Mouse (Mus musculus) T-cell, adult 2 months (primary cell): Measurements from ENCODE around the gene Slc35d2.

Experiments used
- DNase-seq: peaks from one replicate; pipeline ENCODE4 v3.0.0; 2022; ENCODE audit warnings: low spot score

Slc35d2 gene

DNA sequence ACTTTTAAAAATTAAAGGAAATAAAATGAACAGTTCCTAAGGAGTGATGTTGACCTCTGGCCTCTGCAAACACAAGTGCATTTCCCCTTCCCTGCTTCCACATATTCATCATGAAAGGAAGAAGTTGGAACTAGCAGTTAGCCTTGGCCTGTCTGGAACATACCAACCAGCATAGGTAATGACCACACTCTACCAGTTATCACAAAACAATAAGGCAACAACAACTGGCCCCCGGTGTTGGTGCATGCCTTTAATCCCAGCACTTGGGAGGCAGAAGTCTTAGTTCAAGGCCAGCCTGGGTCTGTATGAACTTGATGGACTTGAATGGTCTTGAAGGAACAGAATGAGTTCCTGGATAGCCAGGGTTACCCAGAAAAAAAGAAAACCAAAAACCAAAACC, 18.7 kb downstream of the Slc35d2 start:
- no peak for DNase-seq

GRCm38 (mm10) chr13:64108381-64108850, 20.8 kb downstream of the Slc35d2 start:
- DNase-seq = no peak

DNA sequence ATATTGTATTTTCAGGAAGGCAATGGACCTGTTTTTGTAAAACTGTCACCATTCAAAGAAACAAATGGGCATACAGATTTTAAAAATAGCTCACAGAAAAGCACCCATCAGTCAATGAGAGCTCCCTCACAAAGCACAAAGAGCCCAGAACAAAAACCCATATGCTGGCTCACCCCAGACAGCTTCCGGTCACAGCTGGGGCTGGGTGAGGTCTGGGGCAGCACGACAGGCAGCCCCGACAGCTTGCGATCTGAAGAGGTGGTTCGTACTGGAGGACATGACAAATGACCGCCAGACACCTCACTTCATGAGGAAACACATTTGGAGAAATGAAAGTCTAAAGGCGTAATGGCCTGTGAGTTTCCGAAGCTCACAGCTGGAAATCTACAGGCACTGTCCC, 21.6 kb downstream of the Slc35d2 start:
- no peak for DNase-seq

GRCm38 (mm10) chr13:64107105-64107504, 22.1 kb downstream of the Slc35d2 start:
- no peak for DNase-seq

- no peak for DNase-seq
Observed at GRCm38 (mm10) chr13:64105690-64106089, 23.5 kb downstream of the Slc35d2 start.

DNA sequence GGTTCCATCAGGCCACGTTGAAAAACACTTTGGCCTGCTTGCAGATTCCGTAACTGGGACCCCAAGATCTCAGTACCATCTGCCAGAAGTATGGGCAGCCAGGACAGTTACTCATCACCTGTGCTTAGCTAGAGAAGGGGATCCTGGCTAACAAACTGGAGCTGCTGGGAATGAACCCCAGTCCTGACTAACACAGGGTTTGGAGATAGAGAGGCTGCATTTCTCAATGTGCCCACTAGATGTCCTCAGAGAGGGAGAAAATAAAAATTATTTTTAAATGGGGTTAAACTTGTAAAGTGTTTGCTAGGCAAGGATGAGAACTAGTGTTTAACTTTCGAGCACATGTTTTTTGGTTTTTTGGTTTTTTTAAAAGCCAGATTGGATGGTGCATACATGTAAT, 29.0 kb downstream of the Slc35d2 start:
- DNase-seq = peak; percentile 13

- peak; percentile 26 for DNase-seq
Observed at GRCm38 (mm10) chr13:64098992-64099391, 30.2 kb downstream of the Slc35d2 start.

GRCm38 (mm10) chr13:64093341-64093740, 35.8 kb downstream of the Slc35d2 start:
- DNase-seq = peak; percentile 11

DNA sequence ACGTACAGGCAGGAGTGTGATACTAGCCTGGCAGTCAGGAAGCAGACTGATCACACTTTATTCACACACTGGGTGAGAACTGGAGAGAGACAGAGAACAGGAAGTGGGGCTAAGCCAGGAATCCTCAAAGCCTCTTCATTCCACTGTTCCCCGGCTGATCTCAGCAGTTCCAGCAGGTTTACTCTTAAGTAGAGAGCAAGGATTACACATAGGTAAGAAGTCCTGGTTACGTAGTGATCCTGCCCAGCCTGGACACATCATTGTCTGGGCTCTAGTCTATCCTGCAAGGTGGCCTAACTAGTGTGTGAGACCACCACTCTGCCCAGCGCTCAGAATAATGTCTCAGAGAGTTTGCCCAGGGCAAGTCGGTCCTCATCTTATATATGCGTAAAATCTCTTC, 36.4 kb downstream of the Slc35d2 start:
- no peak for DNase-seq

DNA sequence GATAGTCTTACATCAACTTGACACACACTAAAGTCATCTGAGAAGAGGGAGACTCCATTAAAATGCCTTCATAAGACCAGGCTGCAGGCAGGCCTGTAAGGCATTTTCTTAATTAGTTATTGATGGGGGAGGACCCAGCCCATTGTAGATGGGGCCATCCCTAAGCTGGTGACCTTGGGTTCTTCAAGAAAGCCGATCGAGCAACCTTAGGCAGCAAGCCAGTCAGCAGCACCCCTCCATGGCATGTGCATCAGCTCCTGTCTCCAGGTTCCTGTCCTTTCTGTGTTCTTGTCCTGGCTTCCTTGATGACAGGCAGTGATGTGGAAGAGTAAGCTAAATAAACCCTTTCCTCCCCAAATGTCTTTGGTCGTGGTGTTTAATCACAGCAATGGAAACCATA, 37.0 kb downstream of the Slc35d2 start:
- no peak for DNase-seq

DNA sequence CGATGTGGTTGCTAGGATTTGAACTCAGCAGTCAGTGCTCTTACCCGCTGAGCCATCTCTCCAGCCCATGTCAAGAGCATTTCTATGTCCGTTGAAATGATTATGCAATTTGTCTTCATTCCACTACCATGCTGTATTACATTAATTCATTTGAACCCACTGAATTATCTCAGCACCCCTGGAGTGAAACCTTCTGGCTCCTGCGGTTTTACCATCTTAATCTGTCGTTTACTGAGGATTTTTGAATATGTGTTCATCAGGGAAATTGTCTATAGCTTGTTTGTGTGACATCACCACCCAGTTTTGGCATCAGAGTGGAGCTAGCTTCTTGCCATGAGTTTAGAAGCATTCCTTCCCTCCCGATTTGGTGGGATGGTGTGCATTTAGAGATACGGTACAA, 38.2 kb downstream of the Slc35d2 start:
- no peak for DNase-seq

DNA sequence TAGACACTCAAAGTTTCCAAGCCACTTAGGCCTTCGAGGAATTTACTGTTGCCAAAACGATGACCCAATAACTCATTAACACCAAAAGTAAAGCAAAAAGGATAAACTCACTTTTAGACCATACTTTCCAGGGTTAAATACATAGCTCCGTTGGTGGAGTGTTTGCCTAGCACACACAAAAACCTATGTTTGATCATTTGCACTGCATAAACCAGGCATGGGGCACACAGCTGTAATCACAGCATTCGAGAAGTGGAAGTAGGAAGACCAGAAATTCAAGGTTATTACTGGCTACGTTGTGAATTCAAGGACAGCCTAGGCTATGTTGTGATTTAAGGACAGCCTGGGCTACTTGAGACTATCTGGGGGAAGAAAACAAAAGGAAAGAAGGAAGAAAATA, 38.9 kb downstream of the Slc35d2 start:
- DNase-seq = no peak

DNA sequence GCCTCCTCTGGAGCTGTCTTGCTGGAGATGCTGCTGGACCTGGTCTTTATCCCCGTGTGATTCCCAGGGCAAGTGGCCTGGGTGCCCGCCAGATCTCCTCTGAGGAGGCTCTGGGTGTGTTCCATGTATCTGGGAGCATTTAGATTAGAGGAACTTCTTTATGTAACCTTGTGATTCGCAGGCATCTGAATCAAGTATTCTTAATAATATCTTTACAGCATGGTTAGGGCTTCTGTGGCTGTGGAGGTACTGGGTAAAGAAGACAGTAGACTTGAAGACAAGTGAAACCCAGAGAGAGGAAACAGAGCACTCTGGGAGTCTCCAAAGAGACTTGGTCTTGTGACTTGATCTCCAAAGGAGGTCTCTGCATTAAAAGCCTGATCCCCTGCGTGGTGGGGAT, 40.0 kb downstream of the Slc35d2 start, which contains the start of gene Hsd17b3:
TSS of gene Hsd17b3 (minus strand) at position 101 of the 400 bp plus-strand sequence.
- no peak for DNase-seq

DNA sequence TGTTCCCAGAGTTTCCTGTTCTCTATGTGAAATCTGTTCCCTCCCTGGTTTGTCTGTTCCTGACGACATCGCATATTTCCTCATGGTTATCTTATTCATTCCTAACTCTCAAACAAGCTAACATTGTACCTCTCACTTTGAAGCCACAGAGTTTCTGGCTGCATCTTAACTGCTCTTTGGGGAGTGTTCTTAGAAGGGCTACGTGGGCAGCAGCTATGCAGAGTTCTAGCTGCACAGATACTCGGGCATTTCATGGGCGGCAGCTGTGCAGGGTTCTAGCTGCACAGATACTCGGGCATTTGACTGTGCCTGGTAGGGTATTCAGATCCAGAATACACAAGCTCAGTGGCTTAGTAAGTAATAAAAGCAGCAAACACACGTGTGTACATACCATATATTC, 41.1 kb downstream of the Slc35d2 start:
- no peak for DNase-seq

DNA sequence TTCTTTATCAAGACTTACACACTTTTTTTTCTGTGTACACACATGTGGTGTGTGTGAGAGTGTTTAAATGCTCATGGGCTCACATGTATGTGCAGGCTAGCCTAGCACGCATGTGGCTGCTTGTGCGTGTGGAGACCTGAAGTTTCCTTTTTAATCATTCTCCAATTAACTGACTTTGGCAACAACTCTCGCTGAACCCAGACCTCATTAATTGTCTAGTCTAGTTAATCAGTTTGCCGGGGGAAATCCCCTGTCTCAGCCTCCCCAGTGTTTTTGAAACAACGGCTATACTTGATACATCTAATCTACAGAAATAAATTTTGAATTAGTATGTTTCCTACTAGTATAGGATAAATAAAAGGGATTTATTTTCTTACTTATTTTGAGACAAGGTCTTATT, 43.1 kb downstream of the Slc35d2 start:
- no peak for DNase-seq

DNA sequence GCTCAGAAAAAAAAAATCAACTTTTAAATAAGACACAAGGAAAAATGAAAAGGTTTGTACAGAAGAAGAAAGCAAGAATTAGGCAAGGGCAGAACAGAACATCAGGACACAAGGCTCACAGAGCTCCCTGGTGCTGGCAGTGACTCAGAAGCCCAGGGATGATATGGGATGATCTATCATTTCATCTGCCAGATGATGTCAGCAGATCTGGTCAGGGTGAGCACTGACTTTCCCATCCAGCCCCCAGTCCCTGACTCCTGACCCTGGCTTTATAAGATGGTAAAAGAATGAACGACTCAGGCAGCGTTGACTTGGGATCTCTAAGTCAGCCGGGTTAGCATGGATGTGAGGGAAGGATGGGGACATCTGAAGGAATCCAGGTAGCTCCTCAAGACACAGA, 45.8 kb downstream of the Slc35d2 start:
- DNase-seq = no peak

DNA sequence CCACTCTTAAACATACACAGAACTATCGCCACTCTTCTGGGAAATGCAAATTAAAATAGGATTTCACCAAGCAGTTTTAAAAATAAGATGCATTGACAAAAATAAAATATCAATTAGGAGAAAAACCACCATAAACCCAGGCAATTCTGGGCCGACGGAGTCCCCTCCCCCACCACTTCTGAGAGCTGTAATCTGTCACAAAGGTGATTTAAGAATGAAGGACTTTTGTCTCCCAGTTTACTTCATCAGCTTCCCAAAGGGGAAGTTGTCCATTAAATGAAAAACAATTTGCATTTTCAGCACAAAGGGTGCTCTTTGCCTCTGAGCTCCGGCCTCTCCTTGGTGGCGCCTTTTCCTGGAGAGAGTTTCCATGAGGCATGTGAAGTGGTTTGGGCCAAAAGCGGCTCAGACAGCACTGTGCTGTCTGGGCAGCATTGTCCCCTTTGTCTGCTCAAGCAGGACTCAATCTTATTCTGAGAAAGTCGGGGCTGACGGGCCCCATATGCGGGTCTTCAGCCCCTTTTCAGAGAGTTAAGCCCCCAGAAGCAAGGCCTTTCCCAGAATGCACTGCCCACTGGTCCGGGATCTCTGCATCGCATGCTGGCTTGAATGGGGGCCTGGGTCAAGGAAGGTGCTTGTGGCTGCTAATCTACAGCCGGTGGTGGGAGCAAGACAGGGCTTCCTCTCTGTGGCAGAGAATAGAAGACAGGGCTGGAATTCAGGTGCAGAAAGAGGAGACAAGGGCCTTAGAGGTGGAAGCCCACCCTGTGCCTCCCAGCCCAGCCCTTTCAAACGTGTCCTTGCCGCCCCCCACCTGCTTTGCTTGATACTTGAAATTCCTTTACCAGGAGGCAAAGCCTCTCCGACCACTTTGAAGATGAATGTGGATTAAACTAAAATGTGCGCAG, 47.9 kb downstream of the Slc35d2 start:
- no peak for DNase-seq

DNA sequence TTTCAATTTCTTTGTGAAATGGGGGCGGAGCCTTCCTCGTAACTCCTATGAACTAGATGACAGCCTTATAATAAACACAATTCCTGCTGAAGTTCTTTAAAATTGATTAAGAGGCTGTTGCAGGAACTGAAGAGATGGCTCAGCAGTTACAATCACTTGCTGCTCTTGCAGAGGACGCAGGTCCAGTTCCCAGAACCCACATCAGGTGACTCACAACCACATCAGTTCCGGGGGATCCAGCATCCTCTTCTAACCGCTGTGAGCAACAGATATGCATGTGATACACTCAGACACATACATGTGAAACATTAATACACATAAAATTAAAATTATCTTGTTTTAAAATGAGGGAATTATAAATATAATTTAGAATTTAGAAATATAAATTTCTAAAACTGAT, 51.6 kb downstream of the Slc35d2 start:
- DNase-seq = no peak

- DNase-seq = no peak
Observed at GRCm38 (mm10) chr13:64076074-64076473, 53.1 kb downstream of the Slc35d2 start.

- DNase-seq = no peak
Observed at GRCm38 (mm10) chr13:64066653-64067052, 62.5 kb downstream of the Slc35d2 start.

- no peak for DNase-seq
Observed at GRCm38 (mm10) chr13:64064276-64064675, 64.9 kb downstream of the Slc35d2 start.

GRCm38 (mm10) chr13:64060935-64061506, 68.1 kb downstream of the Slc35d2 start:
- DNase-seq = no peak

DNA sequence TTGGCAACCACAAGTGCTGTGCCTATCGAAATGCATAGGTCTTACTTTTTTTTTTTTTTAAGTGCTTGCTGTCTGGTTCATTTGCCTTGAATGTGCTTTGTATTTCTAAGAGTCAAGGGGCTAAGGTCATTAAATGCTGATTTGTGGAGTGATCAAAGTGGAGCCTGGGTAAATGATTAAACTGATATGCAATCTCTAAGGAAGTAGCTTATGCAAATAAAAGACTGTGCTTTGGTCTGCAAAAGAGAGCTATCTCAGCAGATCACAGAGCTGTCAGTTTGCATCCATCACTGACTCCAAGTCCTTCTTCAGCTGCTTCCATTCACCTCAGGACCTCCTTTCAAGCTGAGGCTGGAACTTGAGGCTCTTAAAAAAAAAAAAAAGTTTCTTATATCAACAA, 75.2 kb downstream of the Slc35d2 start:
- no peak for DNase-seq
